Mouse (Mus musculus) T-helper 1 cell (primary cell): ENCODE results near the gene Vmn1r4.

Experiments used
- in situ Hi-C: fragments of 300-600 bp; cut with MboI, MseI; formaldehyde crosslinking; loops from one replicate; pipeline ENCODE4 v1.15.1; 2025; ENCODE audit warnings: high pct_unique_total_duplicates

The Vmn1r4 gene

DNA sequence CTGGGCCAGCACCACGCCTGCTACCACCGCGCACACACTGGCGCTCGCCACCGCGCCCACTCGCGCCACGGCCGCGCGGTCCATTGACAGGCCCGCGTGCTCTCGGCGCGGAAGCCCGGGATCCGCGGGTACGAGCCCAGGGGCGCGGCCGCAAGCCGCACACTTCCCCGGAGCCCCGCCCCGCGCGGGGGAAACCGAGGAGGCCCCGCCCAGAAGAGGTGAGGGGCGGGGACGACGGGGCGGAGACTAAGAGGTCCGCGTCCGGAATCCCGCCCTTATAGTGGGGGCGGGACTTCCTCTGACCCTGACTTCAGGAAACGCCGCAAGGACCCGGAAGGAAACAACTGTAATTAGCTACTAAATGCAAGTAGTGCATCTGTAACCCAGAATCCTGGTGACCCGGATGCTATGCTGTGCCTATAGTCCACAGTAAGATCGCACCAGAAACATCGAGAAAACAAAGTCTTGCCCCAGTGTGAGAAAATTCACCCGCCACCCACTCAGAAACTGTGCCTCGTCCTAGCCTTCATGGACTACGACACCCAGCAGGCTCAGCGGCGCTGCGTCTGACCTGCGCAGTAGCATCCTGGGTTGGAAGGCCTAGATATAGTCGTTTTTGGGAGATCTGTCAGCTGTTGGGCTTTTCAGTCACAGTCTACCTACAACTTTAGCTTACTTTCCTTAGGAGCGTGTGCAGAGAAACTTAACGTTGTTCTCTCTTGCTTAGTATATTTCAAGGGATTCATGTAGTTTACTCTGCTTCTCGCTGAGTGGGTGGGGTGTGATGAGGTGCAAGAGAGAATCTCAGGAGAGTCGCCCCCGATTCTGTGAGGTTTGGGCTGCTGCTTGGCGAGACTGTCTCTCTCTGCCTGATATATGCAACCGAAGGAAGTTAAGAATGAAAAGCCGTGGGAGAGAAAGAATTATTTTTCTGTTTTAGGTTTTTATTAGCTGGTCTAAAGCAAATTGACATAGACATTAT, at the start of gene Vmn1r4, which contains the start of gene Nt5c3:
Gene Vmn1r4, plus strand, starts transcription at position 290 of the 982 bp plus-strand sequence.
Gene Nt5c3, minus strand, starts transcription at position 207 of the 982 bp plus-strand sequence.
- in situ Hi-C loops: loop anchor here (5.0 to 25.0 kb wide), 5 partner anchors 122 to 1913 kb away; partner anchors contain the start of genes Avl9, Herc3 and Ppm1k

DNA sequence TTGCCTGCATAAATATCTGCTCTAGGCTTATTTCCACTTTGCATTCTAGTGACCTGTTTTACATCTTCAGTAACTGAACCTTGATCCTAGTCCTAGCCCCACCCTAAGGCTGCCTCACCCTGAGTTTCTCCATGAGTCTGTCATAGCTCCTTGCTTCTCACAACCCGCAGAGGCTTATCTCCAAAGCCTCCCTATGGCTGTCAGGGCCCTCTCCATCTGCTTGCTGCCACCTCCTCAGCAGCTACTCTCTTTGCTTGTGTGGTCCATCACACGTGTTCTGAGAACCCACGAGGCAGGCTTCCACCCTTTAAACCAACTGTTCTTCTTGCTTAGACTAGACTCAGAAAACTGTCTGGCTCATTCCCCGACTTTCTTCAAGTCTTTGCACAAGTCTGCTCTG, 46.9 kb upstream of the Vmn1r4 start:
- in situ Hi-C loops: no loop called here

DNA sequence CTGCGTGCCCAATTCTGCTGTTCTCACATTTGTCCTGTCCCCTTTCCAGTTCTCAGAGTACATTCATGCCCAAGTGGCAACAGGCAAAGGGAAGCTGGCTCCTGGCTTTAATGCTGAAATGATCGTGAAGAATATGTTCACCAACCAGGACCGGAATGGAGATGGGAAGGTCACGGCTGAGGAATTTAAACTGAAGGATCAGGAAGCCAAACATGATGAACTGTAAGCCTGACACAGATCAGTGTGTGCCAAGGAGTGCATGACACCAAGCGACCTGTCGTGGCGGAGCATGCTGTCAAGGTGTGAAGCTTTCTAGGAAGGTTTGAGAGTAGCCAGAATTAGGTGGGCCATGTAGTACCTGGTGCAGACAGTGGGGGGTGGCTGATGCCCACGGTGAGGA, 45.8 kb upstream of the Vmn1r4 start:
- in situ Hi-C loops: no loop called here

DNA sequence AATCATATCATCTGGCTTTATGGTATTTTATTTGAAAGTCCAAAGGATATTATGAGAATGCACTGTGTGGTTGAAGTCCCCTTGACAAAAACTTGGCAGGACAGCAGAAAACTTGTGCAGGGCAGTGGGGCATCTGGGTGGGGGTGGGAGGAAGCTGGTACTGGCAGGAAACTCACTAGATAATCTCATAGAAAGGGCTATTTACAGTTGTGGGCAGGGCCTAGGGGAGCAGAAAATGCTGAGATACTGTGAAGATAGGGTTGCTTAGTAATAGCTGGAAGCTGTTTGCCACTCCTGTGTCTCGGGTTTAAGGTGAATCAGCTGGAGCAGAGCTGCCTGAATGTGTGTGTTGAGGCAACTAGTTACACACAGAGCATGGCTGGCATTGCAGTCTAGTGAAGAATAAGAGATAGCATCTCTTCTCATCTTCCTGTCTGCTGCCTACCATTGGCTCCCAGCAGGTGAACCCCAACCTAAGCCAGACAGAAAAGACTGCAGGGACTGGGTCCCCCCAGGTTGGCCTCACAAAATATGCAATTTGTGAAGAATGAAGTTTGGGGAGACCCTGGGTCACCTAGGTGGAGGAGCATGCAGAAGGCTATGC, 44.4 kb upstream of the Vmn1r4 start:
- in situ Hi-C loops: no loop called here

DNA sequence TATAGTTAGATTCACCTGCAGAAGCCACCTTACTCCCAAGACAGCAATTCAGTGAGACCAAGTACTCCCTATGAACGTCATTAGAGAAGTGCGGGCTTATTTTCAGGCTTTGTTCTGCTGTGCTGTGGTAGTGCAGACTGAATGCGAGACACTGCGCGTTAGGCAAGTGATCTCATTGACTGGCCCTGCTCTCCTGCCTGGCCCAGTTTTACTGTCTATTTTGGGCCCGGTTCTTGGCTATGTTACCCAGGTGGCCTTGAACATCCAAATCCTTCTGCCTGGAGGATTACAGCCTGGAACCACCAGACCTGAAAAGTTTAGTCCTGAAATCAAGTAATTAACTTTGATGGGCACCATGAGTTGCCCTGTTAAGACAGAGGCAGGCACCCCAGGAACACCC, 35.3 kb upstream of the Vmn1r4 start:
- in situ Hi-C loops: no loop called here

DNA sequence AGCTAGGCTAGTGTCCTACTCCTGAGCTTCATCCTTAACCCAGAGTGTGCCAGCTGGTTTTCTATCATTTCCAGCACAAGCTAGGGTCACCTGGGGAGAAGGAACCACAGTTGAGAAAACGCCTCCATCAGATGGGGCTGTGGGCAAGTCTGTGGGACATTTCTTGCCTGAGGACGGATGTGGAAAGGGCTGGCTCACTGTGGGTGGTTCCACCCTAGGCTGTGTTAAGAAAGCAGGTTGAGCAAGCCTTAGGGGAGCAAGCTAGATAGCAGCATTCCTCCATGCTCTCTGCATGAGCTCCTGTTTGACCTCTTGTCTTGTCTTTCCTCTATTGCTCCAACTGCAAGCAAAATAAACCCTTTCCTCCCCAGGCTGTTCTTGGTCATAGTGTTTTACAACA, 33.1 kb upstream of the Vmn1r4 start:
- in situ Hi-C loops: no loop called here

DNA sequence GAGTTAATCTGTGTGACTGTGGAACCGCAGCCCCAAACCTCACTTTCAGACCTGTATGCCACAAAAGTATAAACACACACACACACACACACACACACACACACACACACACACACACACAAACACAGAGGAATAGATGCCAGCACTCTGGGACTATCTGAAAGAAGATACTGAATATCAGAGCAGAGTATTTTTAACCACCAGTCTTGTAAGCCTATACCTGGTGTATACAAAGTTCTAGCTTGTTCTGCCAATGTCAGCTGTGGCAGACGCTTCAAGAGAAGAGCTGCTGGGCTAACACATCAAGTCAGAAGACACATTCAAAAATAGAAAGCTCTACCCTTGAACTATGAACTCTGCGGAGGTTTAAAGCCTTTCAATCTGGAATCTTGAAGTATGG, 24.2 kb upstream of the Vmn1r4 start:
- in situ Hi-C loops: no loop called here

DNA sequence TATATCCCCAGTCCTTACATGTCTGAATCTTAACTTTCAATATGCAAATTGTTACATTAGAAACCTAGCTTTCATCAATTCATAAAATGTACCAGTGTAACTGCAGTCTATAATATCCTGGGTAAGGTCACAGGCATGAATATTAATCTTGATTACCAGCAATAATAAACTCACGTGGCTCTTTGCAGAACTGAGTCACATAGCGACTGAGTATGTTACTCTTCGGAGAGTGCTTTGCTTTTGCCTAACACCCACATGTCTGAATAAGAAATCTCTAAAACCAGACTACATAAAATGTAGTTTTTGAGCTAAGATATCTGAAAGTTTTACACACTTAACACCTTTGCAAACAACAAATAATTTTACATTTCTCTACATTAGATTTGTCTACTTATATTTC, 22.5 kb upstream of the Vmn1r4 start:
- in situ Hi-C loops: loop anchor here (25.0 kb wide), 1 partner anchor 1936 kb away; the partner anchor contains the start of gene Herc3

DNA sequence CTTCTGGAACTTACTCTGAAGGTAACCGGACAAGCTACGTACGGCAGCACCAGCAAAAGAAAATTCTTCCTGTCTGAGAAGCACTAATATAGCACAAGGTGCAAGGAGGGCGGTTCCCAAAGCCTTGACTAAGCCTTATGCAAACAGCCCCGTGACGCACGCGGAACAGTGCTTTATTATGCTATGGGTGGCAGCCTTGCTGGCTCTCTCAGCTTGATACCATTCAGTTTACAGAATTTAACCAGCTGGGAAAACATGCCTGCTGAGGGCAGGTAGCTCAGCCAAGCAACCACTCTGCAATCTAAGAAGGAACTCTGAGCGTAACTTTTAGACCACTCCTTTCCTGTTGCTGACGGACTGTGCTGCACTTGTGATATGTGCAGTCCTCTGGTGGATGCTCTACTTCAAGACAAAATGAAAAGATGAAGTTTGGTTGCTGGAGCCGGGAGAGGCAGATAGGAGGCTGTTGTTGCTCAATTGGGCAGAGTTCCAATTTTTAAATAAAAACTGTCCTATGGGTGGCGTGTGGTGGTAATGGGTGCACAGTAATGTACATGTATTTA, 21.9 kb upstream of the Vmn1r4 start:
- in situ Hi-C loops: loop anchor here (25.0 kb wide), 1 partner anchor 1935 kb away; the partner anchor contains the start of gene Herc3

DNA sequence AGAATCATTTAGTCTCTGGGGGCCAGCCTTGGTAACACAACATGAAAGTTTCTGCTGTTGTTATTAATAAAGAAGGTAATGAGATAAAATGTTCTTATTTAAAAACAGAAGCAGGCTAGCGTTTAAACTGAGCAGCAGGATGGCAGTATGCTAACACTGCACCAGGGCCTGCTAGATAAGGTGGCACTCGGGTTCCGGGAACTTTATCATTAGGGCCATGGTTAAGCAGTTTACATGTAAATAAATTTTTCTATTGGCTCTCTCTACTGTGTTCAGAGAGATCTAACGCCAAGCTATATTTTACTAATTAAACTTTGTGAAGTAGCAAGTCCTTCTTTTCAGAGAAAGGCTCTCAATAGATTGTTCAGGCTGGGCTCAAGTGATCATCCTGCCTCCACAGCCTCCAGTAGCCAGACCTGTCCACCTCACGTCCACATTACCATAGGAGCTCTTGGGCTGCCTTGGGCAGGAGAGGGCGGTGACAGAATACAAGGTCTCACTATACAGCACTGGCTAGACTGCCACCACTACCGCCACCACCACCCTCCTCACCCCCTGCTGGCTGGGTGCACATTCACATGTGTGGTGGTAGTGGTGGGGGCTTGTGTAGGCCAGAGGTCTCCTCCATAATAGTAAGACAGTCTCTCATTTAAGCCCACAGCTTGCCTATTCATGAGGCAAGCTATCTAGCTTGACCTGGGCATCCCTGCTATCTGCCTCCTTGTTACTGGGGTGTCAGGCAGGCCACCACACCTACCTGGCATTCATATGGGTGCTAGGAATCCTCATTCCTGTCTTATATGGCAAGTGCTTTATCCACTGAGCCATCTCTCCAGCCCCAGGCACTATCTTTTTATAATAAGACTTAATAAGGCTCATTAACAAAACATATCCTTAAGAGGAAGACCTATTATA, 21.0 kb upstream of the Vmn1r4 start:
- in situ Hi-C loops: loop anchor here (25.0 kb wide), 1 partner anchor 1934 kb away; the partner anchor contains the start of gene Herc3

DNA sequence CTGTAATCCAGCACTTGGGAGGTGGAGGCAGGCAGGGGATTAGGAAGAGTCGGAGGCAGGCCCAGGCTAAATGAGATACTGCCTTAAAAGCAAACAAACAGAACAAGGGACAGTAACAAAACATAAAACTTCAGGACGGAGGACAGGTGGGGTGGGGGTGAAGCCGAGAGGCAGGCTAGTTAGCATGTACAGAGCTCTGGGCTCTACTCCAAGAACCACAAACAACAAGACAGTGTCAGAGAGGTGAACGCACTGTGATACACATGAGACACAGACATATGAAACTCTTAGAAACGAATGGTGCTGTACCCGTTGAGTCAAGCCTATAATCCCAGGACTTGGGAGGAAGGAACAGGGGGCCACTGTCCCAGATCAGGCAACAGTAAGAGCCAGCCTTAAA, 20.0 kb upstream of the Vmn1r4 start:
- in situ Hi-C loops: loop anchor here (25.0 kb wide), 1 partner anchor 1933 kb away; the partner anchor contains the start of gene Herc3

DNA sequence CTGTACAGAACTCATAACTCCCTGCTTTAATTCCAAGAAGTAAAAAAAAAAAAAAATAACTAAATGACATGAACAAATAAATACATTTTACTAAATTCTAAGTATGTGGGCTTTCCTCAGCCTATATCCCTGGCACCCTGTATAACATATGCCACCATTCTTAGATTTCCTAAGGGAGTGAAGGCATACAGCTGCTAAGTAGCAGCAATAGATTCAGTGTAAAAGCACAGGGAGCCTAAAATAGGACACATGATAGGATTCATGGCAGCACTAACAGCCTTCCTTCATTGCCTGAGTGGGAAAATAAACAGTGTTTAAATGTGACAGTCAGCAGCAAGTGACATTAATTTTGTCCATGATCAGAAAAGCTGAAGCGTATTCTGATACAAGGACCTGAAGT, 19.5 kb upstream of the Vmn1r4 start:
- in situ Hi-C loops: loop anchor here (25.0 kb wide), 1 partner anchor 1933 kb away; the partner anchor contains the start of gene Herc3

DNA sequence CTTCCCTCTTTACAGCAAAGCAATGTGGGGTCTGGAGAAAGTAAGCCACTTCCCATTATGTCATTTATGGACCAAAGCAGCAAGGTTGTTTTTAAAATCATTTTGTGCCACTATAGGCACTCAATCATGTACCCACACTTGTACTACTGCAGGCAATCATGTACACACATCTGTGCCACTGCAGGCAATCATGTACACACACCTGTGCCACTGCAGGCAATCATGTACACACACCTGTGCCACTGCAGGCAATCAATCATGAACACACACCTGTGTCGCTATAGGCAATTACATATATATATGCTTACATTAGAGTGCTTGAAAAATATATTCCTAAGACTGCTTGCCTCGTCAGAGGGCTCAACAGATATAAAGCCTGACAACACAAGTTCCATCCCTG, 18.8 kb upstream of the Vmn1r4 start:
- in situ Hi-C loops: loop anchor here (25.0 kb wide), 1 partner anchor 1932 kb away; the partner anchor contains the start of gene Herc3

DNA sequence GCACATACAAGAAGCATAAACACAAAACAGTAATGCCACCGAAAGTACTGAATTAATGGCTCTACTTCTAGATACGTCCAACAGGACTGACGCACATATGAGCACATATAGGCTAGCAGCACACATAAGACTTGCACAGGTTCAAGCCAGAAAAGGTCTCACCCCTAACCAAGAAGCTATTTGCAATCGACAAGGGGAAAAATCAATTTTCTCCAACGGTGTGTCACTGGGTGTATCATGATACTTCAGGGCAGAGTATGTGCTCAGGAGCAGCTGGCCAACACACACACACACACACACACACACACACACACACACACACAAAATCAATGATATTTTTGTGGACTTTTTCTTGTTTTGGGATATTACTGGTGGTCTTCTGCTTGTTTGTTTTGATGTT, 18.3 kb upstream of the Vmn1r4 start:
- in situ Hi-C loops: loop anchor here (25.0 kb wide), 1 partner anchor 1932 kb away; the partner anchor contains the start of gene Herc3

DNA sequence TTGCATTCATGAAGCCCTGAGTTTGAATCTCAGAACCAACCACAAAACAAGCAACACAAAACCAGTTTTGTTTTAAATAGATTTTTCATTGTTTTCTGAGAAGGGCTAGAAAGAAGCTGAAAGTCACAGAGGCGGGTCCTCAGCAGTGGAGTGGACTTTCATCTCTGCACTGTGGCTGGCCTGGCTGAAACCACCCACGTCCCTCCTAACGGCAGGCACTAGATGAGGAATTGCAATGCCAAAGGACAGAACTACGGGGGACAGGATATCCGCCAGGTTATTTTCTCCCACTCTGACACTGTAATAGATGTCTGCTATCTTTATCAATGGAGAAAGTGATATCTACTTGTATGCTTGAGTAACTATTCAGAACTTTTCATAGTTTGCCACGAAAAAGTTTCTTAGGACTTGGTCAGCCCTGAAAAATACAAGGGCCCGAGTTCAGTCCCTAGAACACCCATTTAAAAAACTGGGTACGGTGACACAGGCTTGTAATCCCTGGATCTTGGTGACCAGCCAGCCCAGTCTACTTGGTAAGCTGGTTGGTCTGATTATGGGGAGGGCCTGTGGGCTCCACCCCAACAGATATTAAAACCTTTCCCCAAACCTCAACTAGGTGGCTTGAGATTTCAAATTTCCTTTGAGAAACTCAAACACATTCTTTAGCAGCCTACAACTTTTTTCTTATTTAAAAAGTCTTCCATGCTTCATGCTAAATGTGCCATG, 17.5 kb upstream of the Vmn1r4 start:
- in situ Hi-C loops: loop anchor here (25.0 kb wide), 1 partner anchor 1931 kb away; the partner anchor contains the start of gene Herc3

DNA sequence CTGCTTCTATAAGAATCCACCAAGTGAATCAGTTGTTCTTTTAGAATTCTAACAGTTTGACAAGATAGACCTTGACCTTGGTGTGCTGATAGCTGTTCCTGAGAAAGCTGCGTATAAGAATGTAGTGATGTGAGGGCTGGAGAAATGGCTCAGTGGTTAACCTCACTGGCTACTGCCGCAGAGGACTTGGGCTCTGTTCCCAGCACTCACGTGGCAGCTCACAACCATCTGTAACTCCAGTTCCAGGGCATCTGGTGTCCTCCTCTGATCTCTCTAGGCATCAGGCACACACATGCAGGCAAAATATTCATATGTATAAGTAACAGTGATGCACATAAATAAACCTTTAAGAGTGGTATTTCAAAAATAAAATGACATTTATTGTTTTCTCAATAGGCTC, 15.8 kb upstream of the Vmn1r4 start:
- in situ Hi-C loops: loop anchor here (25.0 kb wide), 1 partner anchor 1929 kb away; the partner anchor contains the start of gene Herc3

DNA sequence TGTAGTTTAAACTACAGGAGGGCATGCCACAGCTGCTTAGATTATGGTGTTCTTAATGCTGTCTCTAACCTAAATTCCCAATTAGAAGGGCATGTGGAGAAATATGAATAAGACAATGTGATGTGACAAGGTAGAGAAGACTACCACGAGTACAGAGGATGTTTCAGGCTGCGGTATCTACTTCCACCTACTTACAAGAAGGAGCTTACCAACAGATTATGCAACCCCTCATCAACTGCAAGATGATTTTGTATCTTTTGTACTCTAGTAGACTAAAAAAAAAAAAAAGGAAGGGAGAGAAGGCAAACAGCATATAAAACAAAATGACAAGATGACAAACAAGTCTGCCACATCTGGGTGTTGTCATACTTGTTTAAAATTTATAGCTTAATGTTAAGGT, 15.4 kb upstream of the Vmn1r4 start:
- in situ Hi-C loops: loop anchor here (25.0 kb wide), 1 partner anchor 1929 kb away; the partner anchor contains the start of gene Herc3

DNA sequence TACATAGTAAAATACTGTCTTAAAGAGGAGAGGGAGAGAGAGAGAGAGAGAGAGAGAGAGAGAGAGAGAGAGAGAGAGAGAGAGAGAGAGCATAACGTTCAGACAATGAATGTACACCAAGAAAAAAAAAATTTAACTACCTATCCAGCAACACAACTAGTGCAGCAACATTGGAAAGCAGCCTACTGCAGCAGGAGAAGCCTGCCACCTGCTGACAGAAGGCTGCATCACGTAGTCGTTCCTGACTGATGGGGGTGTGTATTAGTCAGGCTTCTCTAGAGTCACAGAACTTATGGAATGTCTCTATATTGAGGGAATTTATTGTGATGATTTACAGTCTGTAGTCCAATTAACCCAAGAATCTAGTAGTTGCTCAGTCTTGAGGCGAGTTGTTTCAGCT, 14.9 kb upstream of the Vmn1r4 start:
- in situ Hi-C loops: loop anchor here (25.0 kb wide), 1 partner anchor 1928 kb away; the partner anchor contains the start of gene Herc3

DNA sequence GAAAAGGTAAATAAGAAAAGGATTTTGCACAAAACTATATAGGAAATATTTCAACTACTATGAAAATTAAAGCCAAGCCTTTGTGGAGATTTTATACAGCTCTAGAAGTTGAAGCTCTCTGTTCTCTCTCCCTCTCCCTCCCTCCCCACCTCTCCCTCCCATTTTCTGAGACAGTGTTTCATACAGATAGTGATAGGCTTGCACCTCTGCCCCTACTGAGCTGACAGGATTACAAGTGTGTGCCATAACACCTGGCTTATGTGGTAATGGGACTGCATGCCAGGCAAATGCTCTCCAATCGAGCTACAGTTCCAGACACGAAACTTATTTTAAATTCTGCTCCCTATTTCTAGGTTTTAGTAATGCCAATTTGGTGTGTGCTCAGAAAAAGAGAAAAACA, 12.9 kb upstream of the Vmn1r4 start:
- in situ Hi-C loops: loop anchor here (25.0 kb wide), 1 partner anchor 1926 kb away; the partner anchor contains the start of gene Herc3
